Mouse (Mus musculus) kidney, embryonic 14.5 days (tissue): ENCODE results near the gene Picalm. TPM values are rescaled to one million over a fixed set of nuclear protein-coding genes. Genes with fewer than 3 reads are reported as not detected.

Source experiments
- ATAC-seq: fragments of 200-750 bp; cut with Nextera tagmentation; 2 replicates; pipeline ENCODE4 v1.8.0; 2017; ENCODE audit warnings: moderate number of reproducible peaks, mild to moderate bottlenecking, moderate TSS enrichment, moderate library complexity; ENCODE audit not compliant: low FRiP score, low TSS enrichment
- H3K27ac ChIP-seq: fragments of 300-500 bp; sonication (generic); 2 replicates; pipeline ENCODE4 v1.5.1; 2014; ENCODE audit warnings: low read depth, mild to moderate bottlenecking, low read length, moderate library complexity, mixed read lengths
- H3K27me3 ChIP-seq: fragments of 300-500 bp; sonication (generic); 2 replicates; pipeline ENCODE4 v1.6.1; 2014; ENCODE audit warnings: mild to moderate bottlenecking, low read length; ENCODE audit not compliant: control insufficient read depth, insufficient read depth
- H3K36me3 ChIP-seq: fragments of 300-500 bp; sonication (generic); 2 replicates; pipeline ENCODE4 v1.6.1; 2014; ENCODE audit warnings: low read length, mixed read lengths; ENCODE audit not compliant: control insufficient read depth, insufficient read depth
- H3K4me1 ChIP-seq: fragments of 300-500 bp; sonication (generic); 2 replicates; pipeline ENCODE4 v1.6.1; 2014; ENCODE audit warnings: low read length, mixed read lengths; ENCODE audit not compliant: control insufficient read depth, insufficient read depth
- H3K4me2 ChIP-seq: fragments of 300-500 bp; sonication (generic); replicated peaks from 2 replicates; pipeline ENCODE4 v1.6.1; 2014; ENCODE audit warnings: low read depth, mild to moderate bottlenecking, low read length
- H3K4me3 ChIP-seq: fragments of 300-500 bp; sonication (generic); 2 replicates; pipeline ENCODE4 v1.5.1; 2014; ENCODE audit warnings: mild to moderate bottlenecking, low read length
- H3K9ac ChIP-seq: fragments of 300-500 bp; sonication (generic); 2 replicates; pipeline ENCODE4 v1.6.1; 2014; ENCODE audit warnings: low read depth, mild to moderate bottlenecking, low read length, moderate library complexity
- H3K9me3 ChIP-seq: fragments of 300-500 bp; sonication (generic); 2 replicates; pipeline ENCODE4 v1.6.1; 2016; ENCODE audit warnings: low read length; ENCODE audit not compliant: control insufficient read depth
- WGBS: fragments of 180-500 bp; shearing (Covaris S2); extraction: QIAGEN DNeasy Blood & Tissue Kit; methylation state at CpG from one replicate; pipeline ENCODE4 v1.1.7; 2014; 5-methylcytosine and 5-hydroxymethylcytosine counted together
- polyA plus RNA-seq: library from polyadenylated mRNA; unstranded; fragments of >200 nt; fragmentation: Nextera tagmentation; extraction: Ambion mirVana; gene quantifications from 2 replicates; pipeline ENCODE4 v1.2.1, GENCODE M21; 2014

Gene Picalm
- polyA plus RNA-seq, 1 experiment from 2014 or later: 52.1 TPM

DNA sequence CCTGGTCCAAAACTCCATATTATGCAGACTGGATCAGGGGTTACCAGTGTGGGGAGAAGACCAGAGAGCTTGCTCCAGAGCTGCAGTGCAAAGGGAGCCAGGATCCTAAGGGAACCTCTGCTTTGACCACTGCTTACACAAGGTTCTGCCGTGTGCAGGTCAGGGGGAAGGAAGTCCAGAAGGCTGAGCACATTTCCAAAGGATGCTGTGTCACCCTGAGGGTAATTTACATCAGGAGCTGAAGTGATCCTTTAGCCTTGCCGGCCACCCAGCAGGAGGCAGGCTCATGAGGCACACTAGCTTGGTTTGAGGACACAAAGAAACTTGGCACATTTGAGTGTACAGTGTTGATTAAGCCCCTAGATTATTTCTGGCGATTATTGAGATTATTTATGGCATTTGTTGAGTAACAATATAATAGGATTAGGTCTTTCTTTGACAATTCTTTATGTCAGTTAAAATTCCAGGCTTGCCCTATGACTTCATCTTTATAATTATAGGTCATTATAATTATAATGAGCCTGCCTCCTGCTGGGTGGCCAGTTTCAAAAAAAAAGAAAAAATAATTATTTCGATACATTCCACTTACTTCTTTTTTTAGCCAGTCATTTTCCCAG is 106.4 kb downstream of the Picalm start:
- Histone ChIP-seq H3K27ac (no peak overlapping the region), H3K4me2 (no peak overlapping the region), H3K27me3 (no peaks in the 10 kb centered on the region), H3K4me3 (no peak overlapping the region), H3K4me1 (no peaks in the 10 kb centered on the region), H3K9me3 (no peaks in the 10 kb centered on the region), H3K36me3 (no peaks in the 10 kb centered on the region), H3K9ac (no peak overlapping the region)
- no peak for ATAC-seq
- WGBS: 57% methylated on average over 4 of the region's 4 CpGs

- WGBS: 94% methylated on average over 6 of the region's 6 CpGs
- H3K27ac ChIP-seq: no peak overlapping the region
- no peak for ATAC-seq
- H3K9me3 ChIP-seq: no peaks in the 10 kb centered on the region
- H3K4me3 ChIP-seq: no peak overlapping the region
- no peak overlapping the region for H3K9ac ChIP-seq
- no peaks in the 10 kb centered on the region for H3K27me3 ChIP-seq
- no peaks in the 10 kb centered on the region for H3K36me3 ChIP-seq
- H3K4me2 ChIP-seq: no peak overlapping the region
- H3K4me1 ChIP-seq: no peaks in the 10 kb centered on the region
Observed at GRCm38 (mm10) chr7:90243151-90243550, 113.1 kb downstream of the Picalm start.

- Histone ChIP-seq H3K4me3 (no peak overlapping the region), H3K4me1 (no peaks in the 10 kb centered on the region), H3K36me3 (no peaks in the 10 kb centered on the region), H3K9ac (no peak overlapping the region), H3K27me3 (no peaks in the 10 kb centered on the region), H3K27ac (no peak overlapping the region), H3K4me2 (no peak overlapping the region), H3K9me3 (no peaks in the 10 kb centered on the region)
- no peak for ATAC-seq
- 81% methylated on average over 5 of the region's 5 CpGs for WGBS
Observed at GRCm38 (mm10) chr7:90243643-90244042, 113.6 kb downstream of the Picalm start.

GRCm38 (mm10) chr7:90252946-90253345 is 122.9 kb downstream of the Picalm start:
- no peak overlapping the region for H3K4me3 ChIP-seq
- no peaks in the 10 kb centered on the region for H3K9me3 ChIP-seq
- no peaks in the 10 kb centered on the region for H3K4me1 ChIP-seq
- 70% methylated on average over 5 of the region's 5 CpGs for WGBS
- H3K27ac ChIP-seq: no peak overlapping the region
- no peaks in the 10 kb centered on the region for H3K36me3 ChIP-seq
- ATAC-seq: no peak
- no peak overlapping the region for H3K9ac ChIP-seq
- no peaks in the 10 kb centered on the region for H3K27me3 ChIP-seq
- no peak overlapping the region for H3K4me2 ChIP-seq

- Histone ChIP-seq H3K36me3 (no peaks in the 10 kb centered on the region), H3K4me3 (no peak overlapping the region), H3K9ac (no peak overlapping the region), H3K9me3 (no peaks in the 10 kb centered on the region), H3K27ac (no peak overlapping the region), H3K4me2 (no peak overlapping the region), H3K4me1 (no peaks in the 10 kb centered on the region), H3K27me3 (no peaks in the 10 kb centered on the region)
- no peak for ATAC-seq
- WGBS: 86% methylated on average over 2 of the region's 2 CpGs
Observed at GRCm38 (mm10) chr7:90258701-90259100, 128.7 kb downstream of the Picalm start.

- Histone ChIP-seq H3K9ac (no peak overlapping the region), H3K36me3 (no peaks in the 10 kb centered on the region), H3K27me3 (no peaks in the 10 kb centered on the region), H3K4me3 (no peak overlapping the region), H3K27ac (no peak overlapping the region), H3K4me2 (no peak overlapping the region), H3K9me3 (no peaks in the 10 kb centered on the region), H3K4me1 (no peaks in the 10 kb centered on the region)
- no peak for ATAC-seq
- 89% methylated on average over 2 of the region's 2 CpGs for WGBS
Observed at GRCm38 (mm10) chr7:90259899-90260298, 129.9 kb downstream of the Picalm start.

- 38% methylated on average over 7 of the region's 7 CpGs for WGBS
- H3K9ac ChIP-seq: no peak overlapping the region
- no peaks in the 10 kb centered on the region for H3K36me3 ChIP-seq
- no peaks in the 10 kb centered on the region for H3K27me3 ChIP-seq
- H3K9me3 ChIP-seq: no peaks in the 10 kb centered on the region
- no peak overlapping the region for H3K4me3 ChIP-seq
- H3K4me1 ChIP-seq: 0 out of 2 replicates have a peak, but pooled peaks cover 4% of the 10 kb centered on the region
- ATAC-seq: no peak
- no peak overlapping the region for H3K4me2 ChIP-seq
- no peak overlapping the region for H3K27ac ChIP-seq
Observed at GRCm38 (mm10) chr7:90261902-90262599, 132.0 kb downstream of the Picalm start.

Other genes starting within 250 kb of the Picalm start
- not detected in 2 replicates for gene Ccdc81, start 226.6 kb upstream of the Picalm start, polyA plus RNA-seq
- 144 and 154 TPM in 2 replicates for gene Hikeshi, start 189.0 kb upstream of the Picalm start, polyA plus RNA-seq
- 86.1 and 95.1 TPM in 2 replicates for gene Eed, start 149.2 kb upstream of the Picalm start, polyA plus RNA-seq
- not detected in 2 replicates for gene Ccdc83, start 135.6 kb downstream of the Picalm start, polyA plus RNA-seq
- gene Sytl2, start 172.0 kb downstream of the Picalm start, polyA plus RNA-seq: 3.8 and 9.2 TPM in 2 replicates